Mouse (Mus musculus) forebrain, embryonic 10.5 days (tissue): ENCODE data around the gene Abtb2. TPM values are rescaled to one million over a fixed set of nuclear protein-coding genes. Genes with fewer than 3 reads are reported as not detected.

Source experiments
- DNase-seq: peaks from one replicate; pipeline ENCODE4 v3.0.0-alpha.2; 2017; ENCODE audit warnings: low spot score; ENCODE audit errors: extremely low spot score
- H3K27ac ChIP-seq: fragments of 300-500 bp; sonication (generic); 2 replicates; pipeline ENCODE4 v1.5.1; 2016; ENCODE audit warnings: mild to moderate bottlenecking
- H3K27me3 ChIP-seq: fragments of 300-500 bp; sonication (generic); 2 replicates; pipeline ENCODE4 v1.6.1; 2016; ENCODE audit warnings: mild to moderate bottlenecking; ENCODE audit not compliant: poor library complexity, severe bottlenecking
- H3K36me3 ChIP-seq: fragments of 300-500 bp; sonication (generic); replicated peaks from 2 replicates; pipeline ENCODE4 v1.6.1; 2016; ENCODE audit warnings: mild to moderate bottlenecking, moderate library complexity
- H3K4me1 ChIP-seq: fragments of 300-500 bp; sonication (generic); 2 replicates; pipeline ENCODE4 v1.6.1; 2016
- H3K4me3 ChIP-seq: fragments of 300-500 bp; sonication (generic); 2 replicates; pipeline ENCODE4 v1.5.1; 2016; ENCODE audit warnings: mild to moderate bottlenecking, moderate library complexity
- H3K9me3 ChIP-seq: fragments of 300-500 bp; sonication (generic); 2 replicates; pipeline ENCODE4 v1.6.1; 2016; ENCODE audit warnings: mild to moderate bottlenecking, moderate library complexity
- WGBS: fragments of 180-500 bp; shearing (Covaris S2); methylation state at CpG from one replicate; pipeline ENCODE4 v1.1.7; 2016; 5-methylcytosine and 5-hydroxymethylcytosine counted together
- polyA plus RNA-seq: library from polyadenylated mRNA; unstranded; fragments of >200 nt; fragmentation: Nextera tagmentation; extraction: Ambion mirVana; gene quantifications from 2 replicates; pipeline ENCODE4 v1.2.1, GENCODE M21; 2016

The Abtb2 gene
- polyA plus RNA-seq, 1 experiment from 2014 or later, result 11.5 TPM

DNA sequence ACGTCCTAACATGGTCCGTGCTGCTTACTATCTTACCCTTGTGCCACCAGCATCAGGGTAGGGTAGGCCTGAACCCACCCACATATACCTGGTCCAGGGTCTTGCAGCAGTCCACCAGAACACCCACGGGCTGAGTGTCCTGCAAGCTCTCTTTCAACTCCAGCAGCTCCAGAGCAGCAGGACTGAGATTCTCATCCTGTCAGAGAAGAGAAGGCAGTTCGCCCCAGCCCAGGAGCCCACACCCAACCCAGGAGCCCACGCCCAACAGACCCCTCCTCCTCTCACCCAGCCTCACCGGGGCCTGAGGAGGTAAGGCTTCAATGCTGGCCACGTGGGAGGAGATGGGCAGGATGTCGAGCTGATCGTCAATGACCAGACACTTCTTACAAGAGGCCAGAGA is 181.8 kb downstream of the Abtb2 start:
- H3K36me3 ChIP-seq, result peaks cover 93% of the 10 kb centered on the region
- H3K27ac ChIP-seq, result no peak overlapping the region
- no peak for DNase-seq
- no peaks in the 10 kb centered on the region for H3K9me3 ChIP-seq
- H3K27me3 ChIP-seq, result no peaks in the 10 kb centered on the region
- WGBS, result 89% methylated on average over 9 of the region's 9 CpGs
- no peak overlapping the region for H3K4me3 ChIP-seq
- no peaks in the 10 kb centered on the region for H3K4me1 ChIP-seq

DNA sequence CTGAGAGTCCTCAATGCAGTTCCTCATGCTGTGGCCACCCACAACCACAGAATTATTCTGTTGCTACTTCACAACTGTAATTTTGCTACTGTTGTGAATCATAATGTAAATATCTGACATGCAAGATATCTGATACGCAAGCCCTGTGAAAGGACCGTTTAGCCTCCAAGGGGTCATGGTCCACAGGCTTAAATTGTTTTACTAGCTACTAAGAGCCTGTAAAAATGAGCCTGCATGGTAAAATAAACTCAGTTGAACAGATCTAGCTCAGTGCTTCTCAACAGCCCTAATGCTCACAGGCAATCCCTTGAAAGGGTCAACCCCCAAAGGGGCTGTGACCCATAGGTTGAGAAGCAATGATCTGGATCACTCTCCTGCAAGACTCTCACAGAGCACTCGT is 183.0 kb downstream of the Abtb2 start:
- no peaks in the 10 kb centered on the region for H3K9me3 ChIP-seq
- H3K36me3 ChIP-seq, result peaks cover 93% of the 10 kb centered on the region
- WGBS, result 92% methylated on average over 3 of the region's 3 CpGs
- no peak overlapping the region for H3K27ac ChIP-seq
- H3K27me3 ChIP-seq, result no peaks in the 10 kb centered on the region
- no peak overlapping the region for H3K4me3 ChIP-seq
- H3K4me1 ChIP-seq, result no peaks in the 10 kb centered on the region
- no peak for DNase-seq

- DNase-seq, result no peak
- 94% methylated on average over 6 of the region's 6 CpGs for WGBS
- no peaks in the 10 kb centered on the region for H3K9me3 ChIP-seq
- peaks cover 99% of the 10 kb centered on the region for H3K36me3 ChIP-seq
- no peak overlapping the region for H3K27ac ChIP-seq
- H3K27me3 ChIP-seq, result no peaks in the 10 kb centered on the region
- H3K4me1 ChIP-seq, result no peaks in the 10 kb centered on the region
- no peak overlapping the region for H3K4me3 ChIP-seq
Measured at GRCm38 (mm10) chr2:103751771-103752170, 185.7 kb downstream of the Abtb2 start.

GRCm38 (mm10) chr2:103754614-103755013 is 188.5 kb downstream of the Abtb2 start:
- Histone ChIP-seq H3K9me3 (no peaks in the 10 kb centered on the region), H3K27ac (no peak overlapping the region), H3K4me1 (peaks cover 2% of the 10 kb centered on the region; the same call in 1 of the 2 replicates), H3K36me3 (peaks cover 79% of the 10 kb centered on the region), H3K27me3 (no peaks in the 10 kb centered on the region), H3K4me3 (no peak overlapping the region)
- WGBS, result 88% methylated on average over 3 of the region's 3 CpGs
- DNase-seq, result no peak

- Histone ChIP-seq H3K27me3 (no peaks in the 10 kb centered on the region), H3K36me3 (peaks cover 69% of the 10 kb centered on the region), H3K4me1 (peaks cover 11% of the 10 kb centered on the region), H3K4me3 (no peak overlapping the region), H3K27ac (no peak overlapping the region), H3K9me3 (no peaks in the 10 kb centered on the region)
- 90% methylated on average over 9 of the region's 9 CpGs for WGBS
- DNase-seq, result no peak
Measured at GRCm38 (mm10) chr2:103755458-103756085, 189.5 kb downstream of the Abtb2 start.

DNA sequence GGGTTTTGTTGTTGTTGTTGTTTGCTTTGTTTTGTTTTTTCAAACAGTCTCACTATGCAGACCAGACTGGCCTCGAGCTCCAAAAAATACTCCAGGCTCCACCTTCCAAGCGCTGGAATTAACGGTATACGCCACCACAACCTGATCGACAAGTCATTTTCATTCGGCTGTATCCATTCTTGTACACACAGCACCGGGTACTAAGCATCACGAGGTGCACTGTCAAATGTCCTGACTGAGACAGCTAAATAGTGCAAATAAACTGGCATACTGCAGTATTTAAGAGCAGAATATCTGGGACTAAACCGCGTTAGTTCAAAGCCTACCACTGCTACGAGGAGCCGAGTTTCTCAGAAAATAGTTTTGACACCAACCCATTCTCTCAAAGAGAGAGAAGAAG is 194.3 kb downstream of the Abtb2 start:
- Histone ChIP-seq H3K27me3 (no peaks in the 10 kb centered on the region), H3K4me1 (peaks cover 24% of the 10 kb centered on the region), H3K27ac (peak overlapping the region; percentile 83), H3K4me3 (peak overlapping the region; percentile 82), H3K36me3 (peaks cover 33% of the 10 kb centered on the region), H3K9me3 (no peaks in the 10 kb centered on the region)
- peak; percentile 12 for DNase-seq
- under 1% methylated on average over 12 of the region's 12 CpGs for WGBS

GRCm38 (mm10) chr2:103760906-103761716 is 195.0 kb downstream of the Abtb2 start, which contains the start of gene Nat10:
Nat10 (minus strand) TSS chr2:103761270.
- Histone ChIP-seq H3K9me3 (no peaks in the 10 kb centered on the region), H3K4me1 (peaks cover 24% of the 10 kb centered on the region), H3K4me3 (peak within 1 kb of the TSS; percentile 82), H3K36me3 (peaks cover 32% of the 10 kb centered on the region), H3K27ac (peak within 1 kb of the TSS; percentile 83), H3K27me3 (no peaks in the 10 kb centered on the region)
- under 1% methylated on average over 47 of the region's 47 CpGs for WGBS
- DNase-seq, result peak; percentile 98

- Histone ChIP-seq H3K36me3 (peaks cover 32% of the 10 kb centered on the region), H3K9me3 (no peaks in the 10 kb centered on the region), H3K27me3 (no peaks in the 10 kb centered on the region), H3K27ac (no peak overlapping the region), H3K4me3 (peak overlapping the region; percentile 82), H3K4me1 (peaks cover 24% of the 10 kb centered on the region)
- WGBS, result 36% methylated on average over 4 of the region's 4 CpGs
- peak; percentile 13 for DNase-seq
Measured at GRCm38 (mm10) chr2:103761993-103762392, 195.9 kb downstream of the Abtb2 start.

DNA sequence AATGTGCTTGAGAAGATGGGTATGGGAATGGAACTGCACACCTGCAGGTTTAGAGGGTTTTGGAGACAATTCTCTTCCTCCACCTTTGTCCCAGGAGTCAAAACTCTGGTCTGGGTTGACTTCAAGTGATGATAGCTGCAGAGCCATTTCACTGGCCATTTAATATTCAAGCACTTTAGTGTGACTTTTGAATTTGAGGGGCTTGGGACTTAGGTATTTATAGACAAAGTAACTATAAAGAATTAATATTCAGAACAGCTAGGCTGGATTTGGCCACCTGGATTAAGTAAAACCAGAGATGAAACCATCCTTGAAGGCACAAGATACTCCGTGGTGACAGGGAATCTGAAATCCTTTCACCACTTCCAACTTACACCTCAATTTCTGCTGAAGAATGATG is 196.4 kb downstream of the Abtb2 start:
- Histone ChIP-seq H3K36me3 (peaks cover 32% of the 10 kb centered on the region), H3K27ac (no peak overlapping the region), H3K4me3 (0 out of 2 replicates have a peak overlapping the region, but pooled peaks have one; percentile 82), H3K27me3 (no peaks in the 10 kb centered on the region), H3K4me1 (peaks cover 24% of the 10 kb centered on the region), H3K9me3 (no peaks in the 10 kb centered on the region)
- no peak for DNase-seq
- 52% methylated on average over 1 of the region's 1 CpGs for WGBS

Other genes with a start within 250 kb of the Abtb2 start
- gene Elf5, start 154.6 kb upstream of the Abtb2 start, polyA plus RNA-seq, result 0.07 TPM in 1 of 2 replicates, not detected in the other
- gene Cat, start 81.2 kb upstream of the Abtb2 start, polyA plus RNA-seq, result 96.7 and 98.2 TPM in 2 replicates
- gene Nat10, start 195.0 kb downstream of the Abtb2 start, polyA plus RNA-seq, result 37.2 and 37.5 TPM in 2 replicates
- 508 and 532 TPM in 2 replicates for gene Caprin1, start 231.3 kb downstream of the Abtb2 start, polyA plus RNA-seq